9 mouse cellular contexts compared by ENCODE assay signal in the genomic region with DNA sequence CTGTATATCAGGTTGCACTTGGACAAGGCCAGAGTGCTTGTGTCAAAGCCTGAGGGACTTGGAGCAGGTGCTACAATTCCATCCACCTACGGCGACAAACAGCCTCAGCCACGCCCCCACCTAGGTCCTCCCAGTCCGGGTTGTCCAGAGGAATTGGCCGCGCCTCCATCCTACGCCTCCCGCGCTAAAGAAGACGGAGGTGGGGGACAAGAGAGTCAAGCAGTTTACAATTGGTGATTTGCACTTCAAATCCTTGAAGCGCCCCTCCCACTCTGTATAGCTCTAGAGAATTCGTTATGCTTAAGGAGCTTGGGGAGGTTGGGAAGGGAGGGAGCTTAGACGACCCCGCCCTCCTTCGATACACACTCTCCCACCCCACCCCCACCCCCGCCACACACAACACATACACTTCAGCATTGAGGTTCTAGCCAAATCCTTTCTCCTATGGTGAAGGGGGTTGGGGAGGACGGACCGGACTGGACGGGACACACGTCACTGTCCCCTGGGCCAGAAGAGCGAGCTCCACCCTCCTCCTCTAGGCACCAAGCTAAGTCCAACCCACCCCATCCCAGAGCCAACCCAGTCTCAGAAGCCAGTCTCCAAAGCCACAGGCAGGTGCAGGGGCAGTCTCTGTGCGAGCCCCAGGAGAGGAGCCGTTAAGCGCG. TPM values are rescaled to one million over a fixed set of nuclear protein-coding genes. Genes with fewer than 3 reads are reported as not detected.
DNase-seq lines count a peak whose midpoint lies in the region; ATAC-seq lines count a peak whose summit lies in the region.
"Had no signal": no experiment of that assay in that cellular context is flagged by ENCODE, and none has a peak within 500 bp of the region (broad histone marks: within the 10 kb centered on the region; RNA-seq: fewer than 3 reads in every experiment).

A gene (plus strand): TSS at position 582 of the 665 bp plus-strand sequence.

- peak within 1 kb of the TSS; percentile 5 for H3K9ac ChIP-seq in embryonic facial prominence, embryonic 12.5 days
- H3K9ac ChIP-seq in hindbrain, embryonic 11.5 days (ENCODE audit: low read depth, low read length): peak within 1 kb of the TSS; percentile 15; the same call in 1 of the 2 replicates
- H3K9ac ChIP-seq in limb, embryonic 13.5 days: peak within 1 kb of the TSS; percentile 50; the same call in 1 of the 2 replicates
- H3K9ac ChIP-seq in midbrain, embryonic 15.5 days: peak within 1 kb of the TSS; percentile 0; the same call in 1 of the 2 replicates

- H3K4me1 ChIP-seq in embryonic facial prominence, embryonic 12.5 days: peaks cover 17% of the 10 kb centered on the region
- peaks cover 5% of the 10 kb centered on the region; the same call in 1 of the 2 replicates for H3K4me1 ChIP-seq in hindbrain, embryonic 11.5 days (replicated peaks; ENCODE audit: control insufficient read depth, insufficient read depth, low read length)
- H3K4me1 ChIP-seq in limb, embryonic 13.5 days: peaks cover 20% of the 10 kb centered on the region
- H3K4me1 ChIP-seq in midbrain, embryonic 15.5 days: peaks cover 17% of the 10 kb centered on the region

- no peaks in the 10 kb centered on the region for H3K9me3 ChIP-seq in embryonic facial prominence, embryonic 12.5 days
- H3K9me3 ChIP-seq in hindbrain, embryonic 11.5 days (ENCODE audit: control insufficient read depth, low read length): no peaks in the 10 kb centered on the region
- H3K9me3 ChIP-seq in limb, embryonic 13.5 days: no peaks in the 10 kb centered on the region
- no peaks in the 10 kb centered on the region for H3K9me3 ChIP-seq in midbrain, embryonic 15.5 days

- WGBS in embryonic facial prominence, embryonic 12.5 days: 2% methylated on average over 25 of the region's 25 CpGs
- under 1% methylated on average over 25 of the region's 25 CpGs for WGBS in hindbrain, embryonic 11.5 days
- WGBS in limb, embryonic 13.5 days: 2% methylated on average over 25 of the region's 25 CpGs
- under 1% methylated on average over 25 of the region's 25 CpGs for WGBS in midbrain, embryonic 15.5 days

- no peaks in the 10 kb centered on the region for H3K36me3 ChIP-seq in embryonic facial prominence, embryonic 12.5 days
- no peaks in the 10 kb centered on the region for H3K36me3 ChIP-seq in hindbrain, embryonic 11.5 days (ENCODE audit: control insufficient read depth, insufficient read depth, low read length)
- no peaks in the 10 kb centered on the region for H3K36me3 ChIP-seq in limb, embryonic 13.5 days
- no peaks in the 10 kb centered on the region for H3K36me3 ChIP-seq in midbrain, embryonic 15.5 days (replicated peaks)

- H3K27ac ChIP-seq in embryonic facial prominence, embryonic 12.5 days: 0 out of 2 replicates have a peak within 1 kb of the TSS, but pooled peaks have one; percentile 9
- H3K27ac ChIP-seq in hindbrain, embryonic 11.5 days (ENCODE audit: low read depth, low read length): no peak within 1 kb of the TSS
- H3K27ac ChIP-seq in limb, embryonic 13.5 days: no peak within 1 kb of the TSS
- no peak within 1 kb of the TSS for H3K27ac ChIP-seq in midbrain, embryonic 15.5 days

- H3K4me3 ChIP-seq in embryonic facial prominence, embryonic 12.5 days: peak within 1 kb of the TSS; percentile 29
- peak within 1 kb of the TSS; percentile 20 for H3K4me3 ChIP-seq in hindbrain, embryonic 11.5 days (ENCODE audit: low read depth, low read length)
- peak within 1 kb of the TSS; percentile 35 for H3K4me3 ChIP-seq in limb, embryonic 13.5 days
- peak within 1 kb of the TSS; percentile 25 for H3K4me3 ChIP-seq in midbrain, embryonic 15.5 days
- H3K4me3 ChIP-seq: erythroblast, embryonic 14.5 days had no signal

- peak; percentile 76 for ATAC-seq in embryonic facial prominence, embryonic 12.5 days (ENCODE audit: insufficient number of reproducible peaks, insufficient read depth, low FRiP score, low TSS enrichment)
- peak; percentile 63 for ATAC-seq in hindbrain, embryonic 11.5 days (ENCODE audit: low FRiP score)
- ATAC-seq in limb, embryonic 13.5 days (ENCODE audit: low FRiP score, low read depth): peak; percentile 52; the same call in 1 of the 2 replicates
- peak; percentile 37; the same call in 1 of the 2 replicates for ATAC-seq in midbrain, embryonic 15.5 days (replicated peaks)

- peaks cover 57% of the 10 kb centered on the region for H3K27me3 ChIP-seq in embryonic facial prominence, embryonic 12.5 days
- H3K27me3 ChIP-seq in hindbrain, embryonic 11.5 days (ENCODE audit: control insufficient read depth, insufficient read depth, low read length): peaks cover 43% of the 10 kb centered on the region
- H3K27me3 ChIP-seq in limb, embryonic 13.5 days: peaks cover 75% of the 10 kb centered on the region
- H3K27me3 ChIP-seq in midbrain, embryonic 15.5 days (replicated peaks): peaks cover 43% of the 10 kb centered on the region

- peak within 1 kb of the TSS; percentile 40 for H3K4me2 ChIP-seq in embryonic facial prominence, embryonic 12.5 days (replicated peaks)
- peak within 1 kb of the TSS; percentile 25 for H3K4me2 ChIP-seq in hindbrain, embryonic 11.5 days (replicated peaks; ENCODE audit: low read depth, low read length)
- peak within 1 kb of the TSS; percentile 59 for H3K4me2 ChIP-seq in limb, embryonic 13.5 days (replicated peaks)
- peak within 1 kb of the TSS; percentile 40 for H3K4me2 ChIP-seq in midbrain, embryonic 15.5 days

- peak; percentile 64 for DNase-seq in adrenal gland, postnatal 10 days
- no peak for DNase-seq in adrenal gland, adult 18-20 months (ENCODE audit: low spot score in 2 of 2)
- peak; percentile 46 for DNase-seq in hindbrain, embryonic 11.5 days (ENCODE audit: low spot score)
- DNase-seq in right cerebral cortex, postnatal 14 days: no peak
- no peak for DNase-seq in thymus, postnatal 4 days

RNA-seq across cellular contexts. Expression of the gene that starts here (rescaled TPM):
- 10 to 100 TPM in 1 of 2 experiments, 1 to 10 TPM in 1; 8.2 to 13.9 TPM for total RNA-seq in adrenal gland, postnatal 10 days (2021)
- under 1 TPM; 0.50 to 0.54 TPM for total RNA-seq in adrenal gland, adult 18-20 months (2021)
- 14.8 and 20.5 TPM in 2 replicates for polyA plus RNA-seq in embryonic facial prominence, embryonic 12.5 days (2016; fragmentation: Nextera tagmentation; extraction: Ambion mirVana)
- polyA plus RNA-seq in hindbrain, embryonic 11.5 days (2014; fragmentation: Nextera tagmentation; extraction: Ambion mirVana): 3.5 and 5.3 TPM in 2 replicates
- 8.1 and 8.4 TPM in 2 replicates for polyA plus RNA-seq in limb, embryonic 13.5 days (2015; fragmentation: Nextera tagmentation; extraction: Ambion mirVana)
- 2.1 and 3.0 TPM in 2 replicates for polyA plus RNA-seq in midbrain, embryonic 15.5 days (2015; fragmentation: Nextera tagmentation; extraction: Ambion mirVana)

Comparison
In these comparisons a context has a peak if more than half of its experiments do, and no peak if none do; other contexts are left out.
1. RNA of the gene that starts here (total RNA-seq): 8.2 to 13.9 TPM in adrenal gland, postnatal 10 days; 0.50 to 0.54 TPM in adrenal gland, adult 18-20 months; every median in the first group is over 4 times any median in the second.
2. DNase-seq: peak in adrenal gland, postnatal 10 days (single experiment) and hindbrain, embryonic 11.5 days (single experiment); none in adrenal gland, adult 18-20 months (0 of 2), right cerebral cortex, postnatal 14 days (single experiment) and thymus, postnatal 4 days (single experiment).
3. H3K9ac ChIP-seq: peak in every context shown above with its lines; median percentile 50 in limb, embryonic 13.5 days; 15 in hindbrain, embryonic 11.5 days; 5 in embryonic facial prominence, embryonic 12.5 days; 0 in midbrain, embryonic 15.5 days.
4. Peak in every context shown above with its lines, with median percentiles within 50 percentile points of each other: ATAC-seq, H3K4me2 ChIP-seq and H3K4me3 ChIP-seq.